Mouse (Mus musculus) embryonic facial prominence, embryonic 14.5 days (tissue): ENCODE measurements around the gene Rimklb. TPM values are rescaled to one million over a fixed set of nuclear protein-coding genes. Genes with fewer than 3 reads are reported as not detected.
A peak's percentile ranks its signal among the peaks of the same experiment; 100 is the strongest.

Experiments used
- ATAC-seq: fragments of 200-750 bp; cut with Nextera tagmentation; 2 replicates; pipeline ENCODE4 v1.8.0; 2017; ENCODE audit warnings: low read depth, moderate number of reproducible peaks, moderate TSS enrichment
- DNase-seq: peaks from one replicate; pipeline ENCODE4 v3.0.0-alpha.2; 2015; ENCODE audit warnings: low spot score
- H3K27ac ChIP-seq: fragments of 300-500 bp; sonication (generic); replicated peaks from 2 replicates; pipeline ENCODE4 v1.5.1; 2014; ENCODE audit warnings: low read depth, mild to moderate bottlenecking, low read length, moderate library complexity
- H3K27me3 ChIP-seq: fragments of 300-500 bp; sonication (generic); replicated peaks from 2 replicates; pipeline ENCODE4 v1.6.1; 2014; ENCODE audit warnings: low read length; ENCODE audit not compliant: control insufficient read depth, insufficient read depth
- H3K36me3 ChIP-seq: fragments of 300-500 bp; sonication (generic); 2 replicates; pipeline ENCODE4 v1.6.1; 2014; ENCODE audit warnings: low read length, mixed read lengths; ENCODE audit not compliant: control insufficient read depth, insufficient read depth
- H3K4me1 ChIP-seq: fragments of 300-500 bp; sonication (generic); 2 replicates; pipeline ENCODE4 v1.6.1; 2014; ENCODE audit warnings: antibody characterized with exemption, low read length; ENCODE audit not compliant: control insufficient read depth, insufficient read depth
- H3K4me2 ChIP-seq: fragments of 300-500 bp; sonication (generic); 2 replicates; pipeline ENCODE4 v1.6.1; 2014; ENCODE audit warnings: low read depth, mild to moderate bottlenecking, low read length, moderate library complexity, mixed read lengths
- H3K4me3 ChIP-seq: fragments of 300-500 bp; sonication (generic); 2 replicates; pipeline ENCODE4 v1.5.1; 2014; ENCODE audit warnings: low read depth, mild to moderate bottlenecking, low read length
- H3K9ac ChIP-seq: fragments of 300-500 bp; sonication (generic); 2 replicates; pipeline ENCODE4 v1.6.1; 2014; ENCODE audit warnings: low read depth, mild to moderate bottlenecking, low read length, moderate library complexity, mixed read lengths
- H3K9me3 ChIP-seq: fragments of 300-500 bp; sonication (generic); 2 replicates; pipeline ENCODE4 v1.6.1; 2016; ENCODE audit warnings: low read length; ENCODE audit not compliant: control insufficient read depth
- WGBS: fragments of 180-500 bp; shearing (Covaris S2); extraction: QIAGEN DNeasy Blood & Tissue Kit; methylation state at CpG from one replicate; pipeline ENCODE4 v1.1.7; 2014; 5-methylcytosine and 5-hydroxymethylcytosine counted together
- polyA plus RNA-seq: library from polyadenylated mRNA; unstranded; fragments of >200 nt; fragmentation: Nextera tagmentation; extraction: Ambion mirVana; gene quantifications from 2 replicates; pipeline ENCODE4 v1.2.1, GENCODE M21; 2014

Rimklb gene
- polyA plus RNA-seq, 1 experiment from 2014 or later = 10.5 TPM

- H3K27ac ChIP-seq = no peak overlapping the region
- no peak for ATAC-seq
Measured at GRCm38 (mm10) chr6:122512914-122513878, 14.6 kb upstream of the Rimklb start.

GRCm38 (mm10) chr6:122508494-122508893 is 9.9 kb upstream of the Rimklb start:
- WGBS = 52% methylated on average over 8 of the region's 8 CpGs

More at GRCm38 (mm10) chr6:122512914-122513878, 14.6 kb upstream of the Rimklb start:
- H3K4me1 ChIP-seq = no peaks in the 10 kb centered on the region
- no peak overlapping the region for H3K9ac ChIP-seq
- no peaks in the 10 kb centered on the region for H3K27me3 ChIP-seq
- WGBS = 54% methylated on average over 12 of the region's 12 CpGs
- H3K36me3 ChIP-seq = no peaks in the 10 kb centered on the region
- DNase-seq = no peak
- no peaks in the 10 kb centered on the region for H3K9me3 ChIP-seq
- H3K4me2 ChIP-seq = no peak overlapping the region
- H3K4me3 ChIP-seq = no peak overlapping the region

GRCm38 (mm10) chr6:122505545-122505944 is 7.0 kb upstream of the Rimklb start, which contains the start of gene Mfap5:
Gene Mfap5 (plus strand): TSS chr6:122505845.
- H3K4me1 ChIP-seq = no peaks in the 10 kb centered on the region
- no peak within 1 kb of the TSS for H3K9ac ChIP-seq
- no peaks in the 10 kb centered on the region for H3K27me3 ChIP-seq
- H3K4me3 ChIP-seq = no peak within 1 kb of the TSS
- no peak within 1 kb of the TSS for H3K27ac ChIP-seq
- H3K4me2 ChIP-seq = no peak within 1 kb of the TSS
- WGBS = 90% methylated on average over 3 of the region's 3 CpGs
- DNase-seq = no peak
- no peak for ATAC-seq
- no peaks in the 10 kb centered on the region for H3K9me3 ChIP-seq
- H3K36me3 ChIP-seq = no peaks in the 10 kb centered on the region

More at GRCm38 (mm10) chr6:122508494-122508893, 9.9 kb upstream of the Rimklb start:
- peak; percentile 71; the same call in 1 of the 2 replicates for ATAC-seq
- H3K4me2 ChIP-seq = no peak overlapping the region
- peak; percentile 70 for DNase-seq
- no peaks in the 10 kb centered on the region for H3K9me3 ChIP-seq
- no peak overlapping the region for H3K4me3 ChIP-seq
- no peaks in the 10 kb centered on the region for H3K4me1 ChIP-seq
- H3K27ac ChIP-seq = 0 out of 2 replicates have a peak overlapping the region, but pooled peaks have one; percentile 15
- H3K36me3 ChIP-seq = no peaks in the 10 kb centered on the region
- H3K9ac ChIP-seq = no peak overlapping the region
- H3K27me3 ChIP-seq = no peaks in the 10 kb centered on the region

GRCm38 (mm10) chr6:122505041-122505440 is 6.5 kb upstream of the Rimklb start:
- ATAC-seq (no peak), DNase-seq (no peak)
- H3K9ac ChIP-seq = no peak overlapping the region
- WGBS = 63% methylated on average over 4 of the region's 4 CpGs
- H3K4me1 ChIP-seq = no peaks in the 10 kb centered on the region
- no peaks in the 10 kb centered on the region for H3K36me3 ChIP-seq
- no peaks in the 10 kb centered on the region for H3K9me3 ChIP-seq
- H3K27ac ChIP-seq = no peak overlapping the region
- no peak overlapping the region for H3K4me2 ChIP-seq
- H3K27me3 ChIP-seq = no peaks in the 10 kb centered on the region
- no peak overlapping the region for H3K4me3 ChIP-seq

GRCm38 (mm10) chr6:122496501-122496900 is 2.1 kb downstream of the Rimklb start:
- ATAC-seq = no peak
- no peak for DNase-seq
- no peaks in the 10 kb centered on the region for H3K36me3 ChIP-seq
- no peaks in the 10 kb centered on the region for H3K9me3 ChIP-seq
- H3K4me1 ChIP-seq = peaks cover 12% of the 10 kb centered on the region; the same call in 1 of the 2 replicates
- H3K27me3 ChIP-seq = peaks cover 3% of the 10 kb centered on the region; the same call in 1 of the 2 replicates
- WGBS = 39% methylated on average over 5 of the region's 5 CpGs
- H3K9ac ChIP-seq = no peak overlapping the region
- peak overlapping the region; percentile 83 for H3K27ac ChIP-seq
- H3K4me2 ChIP-seq = no peak overlapping the region
- H3K4me3 ChIP-seq = no peak overlapping the region

- H3K4me1 ChIP-seq = peaks cover 17% of the 10 kb centered on the region; the same call in 1 of the 2 replicates
- no peaks in the 10 kb centered on the region for H3K36me3 ChIP-seq
- H3K27ac ChIP-seq = peak overlapping the region; percentile 83
- peak; percentile 91 for DNase-seq
- H3K27me3 ChIP-seq = peaks cover 3% of the 10 kb centered on the region; the same call in 1 of the 2 replicates
- H3K4me3 ChIP-seq = peak overlapping the region; percentile 22
- peak overlapping the region; percentile 43; the same call in 1 of the 2 replicates for H3K9ac ChIP-seq
- ATAC-seq = peak; percentile 66
- H3K9me3 ChIP-seq = no peaks in the 10 kb centered on the region
- WGBS = 6% methylated on average over 21 of the region's 21 CpGs
- peak overlapping the region; percentile 54 for H3K4me2 ChIP-seq
Measured at GRCm38 (mm10) chr6:122495082-122495881, 3.3 kb downstream of the Rimklb start.

GRCm38 (mm10) chr6:122493799-122494472 is 4.6 kb downstream of the Rimklb start:
- Histone ChIP-seq H3K36me3 (no peaks in the 10 kb centered on the region), H3K4me3 (no peak overlapping the region), H3K27me3 (peaks cover 3% of the 10 kb centered on the region; the same call in 1 of the 2 replicates), H3K9ac (no peak overlapping the region), H3K4me1 (peaks cover 17% of the 10 kb centered on the region; the same call in 1 of the 2 replicates), H3K4me2 (no peak overlapping the region), H3K9me3 (no peaks in the 10 kb centered on the region), H3K27ac (peak overlapping the region; percentile 83; the same call in 1 of the 2 replicates)
- DNase-seq (peak; percentile 27), ATAC-seq (no peak)
- 36% methylated on average over 6 of the region's 6 CpGs for WGBS
